Mouse (Mus musculus) myocyte (in vitro differentiated cells): ENCODE measurements around the gene Ar.

Source experiments
- CEBPB ChIP-seq: IDR thresholded peaks from 2 replicates; pipeline ENCODE4 v1.6.1; 2011; ENCODE audit warnings: mild to moderate bottlenecking, moderate library complexity; ENCODE audit not compliant: poor library complexity, insufficient read depth, severe bottlenecking
- E2F4 ChIP-seq: IDR thresholded peaks from one replicate; pipeline ENCODE4 v1.6.1; 2011; ENCODE audit warnings: mild to moderate bottlenecking, control low read depth, moderate library complexity; ENCODE audit not compliant: insufficient read depth
- MAX ChIP-seq: IDR thresholded peaks from one replicate; pipeline ENCODE4 v1.6.1; 2011; ENCODE audit warnings: low read depth, mild to moderate bottlenecking, control low read depth
- MYOD1 ChIP-seq, 3 experiments: IDR thresholded peaks; one replicate each; pipeline ENCODE4 v1.6.1; 2011; ENCODE audit warnings: control low read depth in 2 of 3, low read depth in 2 of 3, mild to moderate bottlenecking in 2 of 3, moderate library complexity in 1 of 3; ENCODE audit not compliant: insufficient read length in 2 of 3, control insufficient read depth in 1 of 3
- MYOG ChIP-seq, 3 experiments: IDR thresholded peaks; one replicate each; pipeline ENCODE4 v1.6.1; 2011; ENCODE audit warnings: control low read depth in 2 of 3, low read depth in 2 of 3, mild to moderate bottlenecking in 2 of 3; ENCODE audit not compliant: insufficient read length in 2 of 3, control insufficient read depth in 1 of 3, insufficient read depth in 1 of 3
- POLR2A ChIP-seq: IDR thresholded peaks from one replicate; pipeline ENCODE4 v1.6.1; 2011; ENCODE audit warnings: low read depth, mild to moderate bottlenecking, control low read depth, moderate library complexity; ENCODE audit not compliant: insufficient read length
- POLR2AphosphoS2 ChIP-seq: IDR thresholded peaks from one replicate; pipeline ENCODE4 v1.6.1; 2011; ENCODE audit warnings: low read depth, control low read depth; ENCODE audit not compliant: insufficient read length
- REST ChIP-seq: IDR thresholded peaks from one replicate; pipeline ENCODE4 v1.6.1; 2011; ENCODE audit warnings: mild to moderate bottlenecking, control low read depth, moderate library complexity; ENCODE audit not compliant: insufficient read depth, insufficient read length
- SRF ChIP-seq: IDR thresholded peaks from one replicate; pipeline ENCODE4 v1.6.1; 2011; ENCODE audit warnings: low read depth; ENCODE audit not compliant: control insufficient read depth, insufficient read length
- TCF12 ChIP-seq: IDR thresholded peaks from one replicate; pipeline ENCODE4 v1.6.1; 2011; ENCODE audit warnings: mild to moderate bottlenecking, control low read depth; ENCODE audit not compliant: poor library complexity, insufficient read depth, severe bottlenecking
- USF1 ChIP-seq: IDR thresholded peaks from one replicate; pipeline ENCODE4 v1.6.1; 2011; ENCODE audit warnings: low read depth, mild to moderate bottlenecking, control low read depth, moderate library complexity

DNA sequence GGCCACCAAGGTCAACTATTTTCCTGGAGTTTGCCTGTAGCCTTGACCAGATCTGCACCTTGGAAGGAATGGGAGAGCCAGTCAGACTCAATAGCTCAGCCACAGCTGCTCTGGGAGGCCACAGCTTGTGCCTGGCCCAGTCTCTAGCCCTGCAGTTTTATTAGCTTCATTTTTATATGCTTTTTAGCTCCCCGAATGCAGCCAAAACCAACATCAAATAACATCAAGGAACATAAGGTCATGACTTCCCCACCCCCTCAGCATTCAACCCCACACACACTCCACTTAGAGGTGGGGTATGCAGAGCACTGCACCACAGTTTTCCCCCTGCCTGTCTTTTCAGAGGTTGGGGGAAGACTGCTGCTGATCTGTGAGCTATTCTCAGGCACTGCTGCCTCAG lies 198.9 kb downstream of the Ar start:
- TF ChIP-seq POLR2A (no peak), USF1 (no peak), SRF (no peak), TCF12 (no peak), E2F4 (no peak), CEBPB (no peak), MAX (no peak), MYOG (IDR thresholded peaks at IDR 0.05; ENCODE audit: control insufficient read depth in 1 of 3, insufficient read depth in 1 of 3, insufficient read length in 2 of 3, low read depth in 2 of 3) (no peak), POLR2AphosphoS2 (no peak), MYOD1 (IDR thresholded peaks at IDR 0.05; ENCODE audit: control insufficient read depth in 1 of 3, insufficient read length in 2 of 3, low read depth in 2 of 3) (no peak), REST (no peak)
